20 mouse cellular contexts compared by ENCODE assay signal in genomic region chr4:109210253-109210652, GRCm38 (mm10). TPM values are rescaled to one million over a fixed set of nuclear protein-coding genes. Genes with fewer than 3 reads are reported as not detected.
DNase-seq lines count a peak whose midpoint lies in the region; ATAC-seq and TF ChIP-seq lines count a peak whose summit lies in the region.
"Had no signal": no experiment of that assay in that cellular context is flagged by ENCODE, and none has a peak within 500 bp of the region (broad histone marks: within the 10 kb centered on the region; RNA-seq: fewer than 3 reads in every experiment).

No protein-coding gene starts in this region.

- no peaks in the 10 kb centered on the region for H3K9me3 ChIP-seq in kidney, embryonic 15.5 days (replicated peaks)
- H3K9me3 ChIP-seq in heart, postnatal 0 days (replicated peaks; ENCODE audit: control insufficient read depth, low read length), result no peaks in the 10 kb centered on the region
- H3K9me3 ChIP-seq: intestine, embryonic 15.5 days; stomach, embryonic 15.5 days had no signal

- ATAC-seq in kidney, embryonic 15.5 days (replicated peaks; ENCODE audit: low FRiP score), result no peak
- ATAC-seq in heart, postnatal 0 days (ENCODE audit: insufficient read depth, low read depth), result no peak
- ATAC-seq: intestine, embryonic 15.5 days; liver, postnatal 0 days had no signal

- no peak overlapping the region for H3K9ac ChIP-seq in kidney, embryonic 15.5 days
- H3K9ac ChIP-seq in heart, postnatal 0 days (replicated peaks; ENCODE audit: low read depth, low read length), result no peak overlapping the region
- H3K9ac ChIP-seq: hindbrain, embryonic 14.5 days; intestine, embryonic 15.5 days; liver, postnatal 0 days; stomach, embryonic 15.5 days had no signal

- WGBS in kidney, embryonic 15.5 days, result 72% methylated on average over 2 of the region's 2 CpGs
- 73% methylated on average over 2 of the region's 2 CpGs for WGBS in heart, postnatal 0 days

- no peak for TF ChIP-seq EP300 in heart, postnatal 0 days (IDR thresholded peaks at IDR 0.05; ENCODE audit: low read depth)

- no peaks in the 10 kb centered on the region for H3K36me3 ChIP-seq in kidney, embryonic 15.5 days
- H3K36me3 ChIP-seq in heart, postnatal 0 days (replicated peaks; ENCODE audit: control insufficient read depth, insufficient read depth, low read length), result no peaks in the 10 kb centered on the region
- H3K36me3 ChIP-seq: intestine, embryonic 15.5 days; stomach, embryonic 15.5 days had no signal

- DNase-seq in gastrocnemius, adult 18-20 months (ENCODE audit: low spot score), result peak; percentile 78
- no peak for DNase-seq in gastrocnemius, postnatal 4 days (ENCODE audit: low spot score in 2 of 2)
- no peak for DNase-seq in kidney, postnatal 4 days
- DNase-seq in adipocyte (ENCODE audit: low spot score), result peak; percentile 53
- no peak for DNase-seq in heart, postnatal 0 days (ENCODE audit: low spot score)
- DNase-seq in spleen, postnatal 10 days (ENCODE audit: low spot score in 2 of 2), result no peak
- no peak for DNase-seq in cerebellum, adult 8-10 months
- DNase-seq: adrenal gland, adult 8-10 months; cerebellum, adult 18-20 months; liver, postnatal 0 days; lung, postnatal 4 days; midbrain, embryonic 14.5 days; thymus, postnatal 14 days had no signal

- H3K27me3 ChIP-seq in kidney, embryonic 15.5 days, result no peaks in the 10 kb centered on the region
- no peaks in the 10 kb centered on the region for H3K27me3 ChIP-seq in heart, postnatal 0 days (ENCODE audit: control insufficient read depth, insufficient read depth, low read length)
- H3K27me3 ChIP-seq: intestine, embryonic 15.5 days; stomach, embryonic 15.5 days had no signal

- no peak overlapping the region for H3K4me2 ChIP-seq in kidney, embryonic 15.5 days
- H3K4me2 ChIP-seq in heart, postnatal 0 days (ENCODE audit: low read depth, low read length), result no peak overlapping the region
- H3K4me2 ChIP-seq: hindbrain, embryonic 14.5 days; intestine, embryonic 15.5 days; stomach, embryonic 15.5 days had no signal

- no peak for TF ChIP-seq CTCF in heart, postnatal 0 days (IDR thresholded peaks at IDR 0.05; ENCODE audit: low read depth)

- peak overlapping the region; percentile 52 for H3K27ac ChIP-seq in kidney, embryonic 15.5 days
- H3K27ac ChIP-seq in heart, postnatal 0 days (ENCODE audit: low read depth), result 0 out of 2 replicates have a peak overlapping the region, but pooled peaks have one; percentile 25
- H3K27ac ChIP-seq: hindbrain, embryonic 14.5 days; intestine, embryonic 15.5 days; kidney, postnatal 0 days; stomach, embryonic 15.5 days had no signal

- H3K4me3 ChIP-seq in kidney, embryonic 15.5 days (replicated peaks), result no peak overlapping the region
- H3K4me3 ChIP-seq in heart, postnatal 0 days (ENCODE audit: low read depth, low read length), result no peak overlapping the region
- H3K4me3 ChIP-seq: intestine, embryonic 15.5 days; stomach, embryonic 15.5 days had no signal

- no peaks in the 10 kb centered on the region for H3K4me1 ChIP-seq in kidney, embryonic 15.5 days
- H3K4me1 ChIP-seq in heart, postnatal 0 days (ENCODE audit: control insufficient read depth, insufficient read depth), result no peaks in the 10 kb centered on the region
- H3K4me1 ChIP-seq: intestine, embryonic 15.5 days; stomach, embryonic 15.5 days had no signal

RNA-seq across cellular contexts. Expression of gene Osbpl9, which starts 8.2 kb away (rescaled TPM):
- 100 to 1,000 TPM in 1 of 2 experiments, 10 to 100 TPM in 1; 91.6 to 107 TPM for total RNA-seq in gastrocnemius, adult 18-20 months (2021)
- 10 to 100 TPM; 77.0 to 98.7 TPM for total RNA-seq in gastrocnemius, postnatal 4 days (2021)
- 68.9 and 70.5 TPM in 2 replicates for polyA plus RNA-seq in kidney, embryonic 15.5 days (2015; fragmentation: Nextera tagmentation; extraction: Ambion mirVana)
- 49.7 and 68.3 TPM in 2 replicates for total RNA-seq in heart, postnatal 0 days (2014; rRNA removed; ENCODE audit: low replicate concordance)
- 49.0 and 49.2 TPM in 2 replicates for polyA plus RNA-seq in heart, postnatal 0 days (2015; fragmentation: Nextera tagmentation; extraction: Ambion mirVana)

RNA-seq across cellular contexts. Expression of gene Calr4, which starts 24.0 kb away (rescaled TPM):
- not detected for total RNA-seq in gastrocnemius, adult 18-20 months (2021)
- total RNA-seq in gastrocnemius, postnatal 4 days (2021), result under 1 TPM in 1 of 2 experiments, not detected in 1; 0.34 TPM
- 0.27 and 0.29 TPM in 2 replicates for polyA plus RNA-seq in kidney, embryonic 15.5 days (2015; fragmentation: Nextera tagmentation; extraction: Ambion mirVana)
- not detected in 2 replicates for total RNA-seq in heart, postnatal 0 days (2014; rRNA removed; ENCODE audit: low replicate concordance)
- not detected in 2 replicates for polyA plus RNA-seq in heart, postnatal 0 days (2015; fragmentation: Nextera tagmentation; extraction: Ambion mirVana)
- total RNA-seq: CH12.LX; granulocyte monocyte progenitor cell, adult 5-6 weeks had no signal
- polyA plus RNA-seq: liver, postnatal 0 days had no signal

Comparison
In these comparisons a context has a peak if more than half of its experiments do, and no peak if none do; other contexts are left out.
1. DNase-seq: peak in gastrocnemius, adult 18-20 months (single experiment) and adipocyte (single experiment); none in gastrocnemius, postnatal 4 days (0 of 2), kidney, postnatal 4 days (0 of 2), heart, postnatal 0 days (single experiment), spleen, postnatal 10 days (0 of 2) and cerebellum, adult 8-10 months (single experiment).